Mouse (Mus musculus) adrenal gland, postnatal 25 days (tissue): ENCODE data around the gene Cox10. TPM values are rescaled to one million over a fixed set of nuclear protein-coding genes. Genes with fewer than 3 reads are reported as not detected.
A peak's percentile ranks its signal among the peaks of the same experiment; 100 is the strongest.

Experiments used
- DNase-seq: peaks from one replicate; pipeline ENCODE4 v3.0.0; 2021; ENCODE audit warnings: mixed read lengths
- total RNA-seq: library from RNA; stranded (reverse); gene quantifications from 2 replicates; pipeline ENCODE4 v1.2.3, GENCODE M21; 2021

Gene Cox10
- total RNA-seq, 1 experiment from 2014 or later: 20.8 TPM

GRCm38 (mm10) chr11:63952743-63953191 is 126.5 kb downstream of the Cox10 start:
- no peak for DNase-seq

- peak; percentile 19 for DNase-seq
These were observed 127.2 kb downstream of the Cox10 start for GRCm38 (mm10) chr11:63951831-63952631.

GRCm38 (mm10) chr11:63948371-63948770 is 130.9 kb downstream of the Cox10 start:
- no peak for DNase-seq

GRCm38 (mm10) chr11:63947024-63947423 is 132.2 kb downstream of the Cox10 start:
- no peak for DNase-seq

GRCm38 (mm10) chr11:63943947-63944346 is 135.3 kb downstream of the Cox10 start:
- DNase-seq: no peak

GRCm38 (mm10) chr11:63943268-63943890 is 135.9 kb downstream of the Cox10 start:
- no peak for DNase-seq

GRCm38 (mm10) chr11:63942177-63942576 is 137.1 kb downstream of the Cox10 start:
- no peak for DNase-seq

- DNase-seq: no peak
These were observed 142.6 kb downstream of the Cox10 start for GRCm38 (mm10) chr11:63936641-63937040.

- no peak for DNase-seq
These were observed 152.4 kb downstream of the Cox10 start for GRCm38 (mm10) chr11:63926901-63927300.

GRCm38 (mm10) chr11:63925161-63925582 is 154.1 kb downstream of the Cox10 start:
- peak; percentile 82 for DNase-seq

GRCm38 (mm10) chr11:63924286-63924930 is 154.9 kb downstream of the Cox10 start:
- no peak for DNase-seq

GRCm38 (mm10) chr11:63923386-63923785 is 155.9 kb downstream of the Cox10 start:
- no peak for DNase-seq

- peak; percentile 93 for DNase-seq
These were observed 157.1 kb downstream of the Cox10 start, which contains the start of gene Hs3st3b1 for GRCm38 (mm10) chr11:63922091-63922621. Hs3st3b1 (minus strand) TSS chr11:63922290.

- no peak for DNase-seq
These were observed 158.0 kb downstream of the Cox10 start for GRCm38 (mm10) chr11:63921044-63921951.

GRCm38 (mm10) chr11:63920531-63920930 is 158.7 kb downstream of the Cox10 start:
- DNase-seq: peak; percentile 81

GRCm38 (mm10) chr11:63919211-63920098 is 159.8 kb downstream of the Cox10 start:
- DNase-seq: no peak

GRCm38 (mm10) chr11:63918321-63919105 is 160.8 kb downstream of the Cox10 start:
- no peak for DNase-seq

- no peak for DNase-seq
These were observed 161.7 kb downstream of the Cox10 start for GRCm38 (mm10) chr11:63917561-63917960.

- peak; percentile 77 for DNase-seq
These were observed 164.9 kb downstream of the Cox10 start for GRCm38 (mm10) chr11:63914388-63914787.

GRCm38 (mm10) chr11:63913936-63914335 is 165.3 kb downstream of the Cox10 start:
- DNase-seq: no peak
